7 mouse cellular contexts compared by ENCODE assay signal in the genomic region with DNA sequence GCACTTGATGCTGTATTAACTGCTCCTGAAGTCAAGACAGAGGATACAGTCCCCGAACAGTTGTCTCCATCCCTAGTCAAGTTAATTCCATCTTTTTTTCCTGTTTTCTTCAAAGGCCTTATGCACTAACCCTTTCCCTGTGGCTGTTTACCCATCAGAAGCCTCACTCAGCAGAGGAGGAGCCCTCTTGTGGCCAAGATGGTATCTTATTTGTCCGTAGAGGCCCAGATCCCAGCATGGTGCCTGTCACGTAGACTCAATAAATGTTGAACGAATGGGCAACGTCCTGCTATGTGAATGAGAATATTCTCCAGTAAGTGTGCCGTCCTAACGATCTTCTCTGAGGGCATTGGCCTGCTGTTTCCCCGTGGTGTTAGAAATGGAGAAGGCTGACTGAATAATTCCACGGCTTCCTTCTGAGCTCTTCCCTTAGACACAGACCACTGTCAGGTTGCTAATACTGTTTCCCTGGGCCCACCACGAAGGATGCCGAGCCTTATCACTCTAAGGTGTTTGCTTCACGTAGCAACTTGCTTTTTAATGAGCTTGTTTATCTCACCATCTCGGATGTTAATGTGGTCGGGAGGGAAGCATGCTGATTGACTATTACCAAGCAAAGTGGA.
A peak's percentile ranks its signal among the peaks of the same experiment; 100 is the strongest.
DNase-seq lines count a peak whose midpoint lies in the region; ATAC-seq and TF ChIP-seq lines count a peak whose summit lies in the region.

No protein-coding gene starts in this region.

- peak in 1 of 2 experiments; percentile 21 for DNase-seq in layer of hippocampus, adult 2 months (ENCODE audit: low spot score in 2 of 2)
- no peak for DNase-seq in layer of hippocampus, postnatal 36 days
- DNase-seq in NIH3T3 (ENCODE audit: low read depth) = peak; percentile 30
- peak; percentile 44 to 52 for DNase-seq in cerebellum, adult 18-20 months
- DNase-seq in spleen, postnatal 10 days (ENCODE audit: low spot score in 2 of 2) = no peak
- no peak for DNase-seq in frontal cortex, postnatal 25 days (ENCODE audit: low spot score in 2 of 2)

- no peak overlapping the region for H3K27ac ChIP-seq in layer of hippocampus, adult 2 months

- peak; percentile 53 for ATAC-seq in megakaryocyte progenitor cell, adult 5-6 weeks (replicated peaks; ENCODE audit: poor library complexity)

- no peak overlapping the region for H3K4me3 ChIP-seq in layer of hippocampus, adult 2 months

- TF ChIP-seq CTCF in layer of hippocampus, adult 2 months (conservative IDR thresholded peaks at IDR 0.05) = peak; percentile 75

Comparison
In these comparisons a context has a peak if more than half of its experiments do, and no peak if none do; other contexts are left out.
1. DNase-seq: peak in NIH3T3 (single experiment) and cerebellum, adult 18-20 months (2 of 2); none in layer of hippocampus, postnatal 36 days (0 of 2), spleen, postnatal 10 days (0 of 2) and frontal cortex, postnatal 25 days (0 of 2).